Mouse (Mus musculus) intestine, postnatal 0 days (tissue): Measurements from ENCODE around the gene Casp1. TPM values are rescaled to one million over a fixed set of nuclear protein-coding genes. Genes with fewer than 3 reads are reported as not detected.

Source experiments
- ATAC-seq: fragments of 200-750 bp; cut with Nextera tagmentation; 2 replicates; pipeline ENCODE4 v1.8.0; 2017; ENCODE audit warnings: mild to moderate bottlenecking, moderate TSS enrichment, moderate library complexity
- H3K27ac ChIP-seq: fragments of 300-500 bp; sonication (generic); 2 replicates; pipeline ENCODE4 v1.5.1; 2014; ENCODE audit warnings: mild to moderate bottlenecking, low read depth, low read length, moderate library complexity
- H3K27me3 ChIP-seq: fragments of 300-500 bp; sonication (generic); replicated peaks from 2 replicates; pipeline ENCODE4 v1.6.1; 2014; ENCODE audit warnings: low read length, mixed read lengths; ENCODE audit not compliant: control insufficient read depth, insufficient read depth
- H3K36me3 ChIP-seq: fragments of 300-500 bp; sonication (generic); 2 replicates; pipeline ENCODE4 v1.6.1; 2014; ENCODE audit warnings: mild to moderate bottlenecking, moderate library complexity; ENCODE audit not compliant: control insufficient read depth, insufficient read depth
- H3K4me1 ChIP-seq: fragments of 300-500 bp; sonication (generic); replicated peaks from 2 replicates; pipeline ENCODE4 v1.6.1; 2014; ENCODE audit warnings: antibody characterized with exemption, low read length, mixed read lengths; ENCODE audit not compliant: control insufficient read depth, insufficient read depth
- H3K4me2 ChIP-seq: fragments of 300-500 bp; sonication (generic); replicated peaks from 2 replicates; pipeline ENCODE4 v1.6.1; 2014; ENCODE audit warnings: low read depth, mild to moderate bottlenecking, moderate library complexity
- H3K4me3 ChIP-seq: fragments of 300-500 bp; sonication (generic); 2 replicates; pipeline ENCODE4 v1.5.1; 2014; ENCODE audit warnings: low read depth, low read length
- H3K9ac ChIP-seq: fragments of 300-500 bp; sonication (generic); 2 replicates; pipeline ENCODE4 v1.6.1; 2014; ENCODE audit warnings: mild to moderate bottlenecking, low read depth, low read length
- H3K9me3 ChIP-seq: fragments of 300-500 bp; sonication (generic); 2 replicates; pipeline ENCODE4 v1.6.1; 2016; ENCODE audit warnings: mixed run types; ENCODE audit not compliant: control insufficient read depth
- CTCF ChIP-seq: sonication (generic); IDR thresholded peaks from 2 replicates; pipeline ENCODE4 v1.5.1; 2016; ENCODE audit warnings: low read depth, mild to moderate bottlenecking, control low read depth, antibody characterized with exemption, moderate library complexity
- WGBS: fragments of 180-500 bp; shearing (Covaris S2); extraction: QIAGEN DNeasy Blood & Tissue Kit; methylation state at CpG from one replicate; pipeline ENCODE4 v1.1.7; 2014; 5-methylcytosine and 5-hydroxymethylcytosine counted together
- polyA plus RNA-seq: library from polyadenylated mRNA; unstranded; fragments of >200 nt; fragmentation: Nextera tagmentation; extraction: Ambion mirVana; gene quantifications from 2 replicates; pipeline ENCODE4 v1.2.1, GENCODE M21; 2015

Casp1 gene
- polyA plus RNA-seq, 1 experiment from 2014 or later, result 80.3 TPM

DNA sequence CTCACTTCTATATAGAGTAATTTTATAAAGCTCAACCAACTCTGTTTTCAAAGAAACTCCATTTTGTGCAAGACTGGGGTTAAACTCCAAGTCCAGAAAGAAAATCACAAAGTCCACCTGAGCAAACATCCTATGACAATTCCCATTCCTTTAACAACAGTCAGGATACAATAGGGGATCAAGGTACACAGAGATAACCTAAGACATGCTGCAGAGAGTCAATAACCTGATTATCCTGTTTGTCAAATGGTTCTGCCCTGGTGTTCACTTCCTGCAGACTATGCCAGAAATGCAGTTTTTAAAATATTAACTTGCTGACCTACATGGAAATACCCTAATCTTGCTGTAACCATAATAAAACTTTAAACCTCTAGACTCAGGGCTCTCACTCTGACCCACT, 34.1 kb downstream of the Casp1 start:
- Histone ChIP-seq H3K9me3 (no peaks in the 10 kb centered on the region), H3K27me3 (no peaks in the 10 kb centered on the region), H3K27ac (peak overlapping the region; percentile 75; the same call in 1 of the 2 replicates), H3K4me3 (no peak overlapping the region), H3K9ac (no peak overlapping the region), H3K4me2 (no peak overlapping the region), H3K36me3 (no peaks in the 10 kb centered on the region), H3K4me1 (no peaks in the 10 kb centered on the region; the same call in 1 of the 2 replicates)
- ATAC-seq, result peak; percentile 100
- no peak for TF ChIP-seq CTCF

DNA sequence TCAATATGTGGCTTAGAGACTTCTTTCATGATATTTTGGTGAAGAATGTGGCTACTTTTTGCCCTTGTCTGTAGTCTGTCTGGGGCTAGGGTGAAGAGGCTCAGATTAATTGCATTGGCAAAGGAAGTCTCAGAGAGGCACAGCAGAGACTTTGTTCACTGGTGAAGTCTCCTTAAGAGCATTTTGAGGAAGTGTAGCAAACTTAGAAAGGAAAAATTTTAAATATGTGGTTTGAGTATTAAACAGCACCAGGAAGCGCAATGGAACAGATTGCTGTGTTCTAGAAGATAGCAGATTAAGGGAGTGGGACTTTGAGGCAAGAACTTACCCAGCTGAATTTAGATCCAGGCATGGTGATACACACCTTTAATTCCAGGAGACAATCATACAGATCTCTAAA, 35.1 kb downstream of the Casp1 start:
- no peak for ATAC-seq
- Histone ChIP-seq H3K9ac (no peak overlapping the region), H3K36me3 (no peaks in the 10 kb centered on the region), H3K9me3 (no peaks in the 10 kb centered on the region), H3K27ac (peak overlapping the region; percentile 54), H3K27me3 (no peaks in the 10 kb centered on the region), H3K4me3 (no peak overlapping the region), H3K4me2 (no peak overlapping the region), H3K4me1 (no peaks in the 10 kb centered on the region; the same call in 1 of the 2 replicates)
- TF ChIP-seq CTCF, result no peak
- WGBS, result 77% methylated on average over 1 of the region's 1 CpGs

DNA sequence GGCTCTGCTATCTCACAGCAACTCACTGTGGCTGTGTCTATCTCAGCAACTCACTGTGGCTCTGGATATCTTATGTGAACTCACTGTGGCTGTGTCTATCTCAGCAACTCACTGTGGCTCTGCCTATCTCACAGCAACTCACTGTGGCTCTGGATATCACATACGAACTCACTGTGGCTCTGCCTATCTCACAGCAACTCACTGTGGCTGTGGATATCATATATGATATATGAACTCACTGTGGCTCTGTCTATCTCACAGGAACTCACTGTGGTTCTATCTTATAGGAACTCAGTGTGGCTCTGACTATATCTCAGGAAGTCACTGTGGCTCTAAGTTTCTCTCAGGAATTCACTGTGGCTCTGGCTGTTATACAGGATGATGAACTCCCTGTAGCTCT, 44.8 kb downstream of the Casp1 start:
- WGBS, result 79% methylated on average over 1 of the region's 1 CpGs
- Histone ChIP-seq H3K9me3 (no peaks in the 10 kb centered on the region), H3K27ac (no peak overlapping the region), H3K27me3 (no peaks in the 10 kb centered on the region), H3K4me2 (no peak overlapping the region), H3K9ac (no peak overlapping the region), H3K4me1 (no peaks in the 10 kb centered on the region), H3K36me3 (no peaks in the 10 kb centered on the region), H3K4me3 (no peak overlapping the region)
- TF ChIP-seq CTCF, result no peak
- no peak for ATAC-seq

DNA sequence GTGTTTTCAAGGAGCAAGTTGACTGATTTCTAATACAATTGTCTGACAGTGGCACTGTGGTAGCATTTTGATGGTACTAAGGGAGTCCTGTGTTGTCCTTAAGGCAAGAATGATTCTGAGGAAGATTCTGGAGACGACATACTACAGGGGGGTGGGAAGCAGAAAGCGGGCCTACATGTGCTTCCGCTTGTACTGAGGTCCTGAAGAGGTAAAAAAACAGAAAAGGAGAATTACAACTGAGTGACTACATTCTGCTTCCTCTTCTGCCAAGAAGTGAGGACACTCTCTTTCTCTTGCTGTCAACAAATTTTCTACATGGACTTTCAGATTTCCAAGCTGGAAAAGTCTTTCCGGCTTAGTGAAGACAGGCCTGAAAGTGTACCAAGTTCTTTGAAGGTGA, 45.8 kb downstream of the Casp1 start:
- Histone ChIP-seq H3K27me3 (no peaks in the 10 kb centered on the region), H3K4me3 (no peak overlapping the region), H3K4me2 (no peak overlapping the region), H3K27ac (no peak overlapping the region), H3K9ac (no peak overlapping the region), H3K36me3 (no peaks in the 10 kb centered on the region), H3K9me3 (no peaks in the 10 kb centered on the region), H3K4me1 (no peaks in the 10 kb centered on the region)
- 90% methylated on average over 4 of the region's 4 CpGs for WGBS
- no peak for ATAC-seq
- no peak for TF ChIP-seq CTCF

DNA sequence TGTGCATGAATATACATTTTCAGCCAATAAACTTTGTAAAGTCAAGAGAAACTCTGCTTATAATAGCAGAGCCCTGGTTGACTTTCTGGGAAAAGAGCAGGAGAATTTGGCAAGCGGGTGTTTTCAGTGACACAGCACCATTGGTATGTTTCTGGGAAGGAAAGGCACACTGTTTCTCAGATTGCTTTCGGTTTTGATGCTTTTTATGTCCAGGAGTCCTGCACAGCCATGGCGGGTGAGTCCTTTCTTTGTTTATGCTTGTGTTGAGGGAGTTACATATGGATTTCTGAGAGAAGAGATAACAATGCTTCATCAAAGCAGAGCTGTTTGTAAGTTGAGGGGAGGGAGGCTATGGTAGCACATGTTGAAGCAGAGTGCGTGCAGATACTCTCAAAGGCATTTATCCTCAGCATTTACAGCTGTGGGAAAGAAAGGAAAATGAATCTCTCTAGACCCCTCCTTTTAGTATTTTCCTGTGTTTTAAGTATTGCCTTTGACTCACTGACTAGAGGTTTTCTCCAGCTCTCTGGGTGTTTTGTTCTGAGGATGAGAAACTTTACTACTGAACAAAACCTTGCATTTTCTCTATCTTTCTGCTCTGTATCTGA, 47.1 kb downstream of the Casp1 start, which contains the start of gene Casp12:
Gene Casp12 (plus strand): TSS at position 140 of the 608 bp plus-strand sequence.
- ATAC-seq, result no peak
- Histone ChIP-seq H3K9me3 (no peaks in the 10 kb centered on the region), H3K27ac (0 out of 2 replicates have a peak within 1 kb of the TSS, but pooled peaks have one; percentile 46), H3K4me3 (peak within 1 kb of the TSS; percentile 27), H3K4me2 (peak within 1 kb of the TSS; percentile 48), H3K4me1 (no peaks in the 10 kb centered on the region), H3K9ac (no peak within 1 kb of the TSS), H3K27me3 (no peaks in the 10 kb centered on the region), H3K36me3 (no peaks in the 10 kb centered on the region)
- no peak for TF ChIP-seq CTCF
- WGBS, result 44% methylated on average over 4 of the region's 4 CpGs

DNA sequence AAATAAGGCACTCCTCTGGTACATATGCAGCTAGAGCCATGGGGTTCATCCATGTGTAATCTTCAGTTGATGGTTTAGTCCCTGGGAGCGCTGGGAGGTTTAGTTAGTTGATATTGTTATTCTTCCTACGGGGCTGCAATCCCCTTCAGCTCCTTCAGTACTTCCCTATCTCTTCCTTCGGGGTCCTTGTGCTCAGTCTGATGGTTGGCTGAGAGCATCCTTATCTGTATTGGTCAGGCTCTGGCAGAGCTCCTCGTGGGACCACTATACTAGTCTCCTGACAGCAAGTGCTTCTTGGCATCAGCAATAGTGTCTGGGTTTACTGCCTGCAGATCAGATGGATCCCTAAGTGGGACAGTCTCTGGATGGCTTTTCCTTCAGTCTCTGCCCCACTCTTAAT, 49.1 kb downstream of the Casp1 start:
- no peaks in the 10 kb centered on the region for H3K9me3 ChIP-seq
- H3K27me3 ChIP-seq, result no peaks in the 10 kb centered on the region
- TF ChIP-seq CTCF, result no peak
- H3K4me1 ChIP-seq, result no peaks in the 10 kb centered on the region
- WGBS, result 86% methylated on average over 4 of the region's 4 CpGs
- H3K9ac ChIP-seq, result no peak overlapping the region
- no peak overlapping the region for H3K27ac ChIP-seq
- H3K36me3 ChIP-seq, result no peaks in the 10 kb centered on the region
- ATAC-seq, result no peak
- H3K4me3 ChIP-seq, result no peak overlapping the region
- H3K4me2 ChIP-seq, result no peak overlapping the region
